Mouse (Mus musculus): Measurements from ENCODE around the gene Cbln4.

The Cbln4 gene

GRCm38 (mm10) chr2:172043235-172043610 is at the start of gene Cbln4:
TSS of gene Cbln4 (minus strand) at chr2:172043466.
- DNase-seq (ENCODE audit: low read depth, low spot score): no peak

GRCm38 (mm10) chr2:172078596-172078995 is 35.3 kb upstream of the Cbln4 start:
- DNase-seq (ENCODE audit: low read depth, low spot score): no peak

- no peak for DNase-seq (ENCODE audit: low read depth, low spot score)
Measured at GRCm38 (mm10) chr2:172076295-172076694, 33.0 kb upstream of the Cbln4 start.

DNA sequence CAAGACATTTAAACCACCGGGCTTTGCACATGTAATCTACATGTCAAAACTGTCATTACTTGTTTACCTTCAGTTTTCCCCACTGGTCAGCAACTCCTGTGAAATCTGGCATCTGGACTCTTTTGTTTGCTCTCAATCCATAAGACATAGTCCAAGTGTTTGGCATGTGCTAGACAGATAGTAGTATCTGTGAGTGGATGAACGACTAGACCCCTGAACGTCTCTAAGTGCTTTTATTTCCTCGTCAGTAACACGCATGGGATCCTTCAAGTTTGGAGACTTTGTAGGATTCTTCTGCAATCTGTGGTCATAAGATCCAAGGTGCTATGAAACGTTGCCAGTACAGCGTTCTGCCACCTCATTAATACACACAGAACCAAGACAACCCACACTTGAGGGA is 19.6 kb upstream of the Cbln4 start:
- DNase-seq (ENCODE audit: low read depth, low spot score): no peak

GRCm38 (mm10) chr2:172059747-172060146 is 16.5 kb upstream of the Cbln4 start:
- DNase-seq (ENCODE audit: low read depth, low spot score): no peak

DNA sequence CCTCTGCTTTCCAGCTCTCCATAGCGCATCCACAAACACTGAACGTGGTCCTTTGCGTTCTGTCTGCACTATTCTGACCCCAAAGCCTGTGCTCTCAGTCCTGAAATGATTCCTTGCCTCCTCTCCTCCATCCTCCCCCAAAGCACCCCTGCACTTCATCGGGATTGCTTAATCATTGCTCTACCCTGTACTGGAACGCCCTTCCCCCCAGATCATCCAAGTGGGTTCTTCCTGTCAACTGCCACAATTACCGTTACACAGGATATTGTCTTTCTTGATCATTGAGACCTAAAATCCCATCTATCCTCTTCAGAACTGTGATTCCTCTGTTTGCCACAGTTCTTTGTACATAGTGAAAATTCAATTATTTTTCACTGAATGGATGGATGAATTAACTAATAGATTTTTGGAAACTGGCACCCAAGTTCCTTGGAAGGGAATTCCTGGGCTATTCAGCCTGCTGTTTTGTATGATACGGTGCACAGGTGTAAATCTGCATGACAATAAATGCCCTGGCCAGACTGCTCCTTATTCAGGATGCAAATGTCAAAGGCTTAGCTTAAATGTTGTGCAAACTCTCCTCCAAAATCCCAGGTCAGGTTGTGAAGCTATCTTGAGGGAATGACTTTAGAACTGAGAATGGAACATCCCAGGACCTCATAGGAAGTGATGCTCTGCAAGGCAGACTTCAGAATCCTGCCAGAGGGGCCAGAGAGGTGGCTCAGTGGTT is 15.8 kb upstream of the Cbln4 start:
- DNase-seq (ENCODE audit: low read depth, low spot score): no peak

GRCm38 (mm10) chr2:172046002-172046401 is 2.7 kb upstream of the Cbln4 start:
- no peak for DNase-seq (ENCODE audit: low read depth, low spot score)

DNA sequence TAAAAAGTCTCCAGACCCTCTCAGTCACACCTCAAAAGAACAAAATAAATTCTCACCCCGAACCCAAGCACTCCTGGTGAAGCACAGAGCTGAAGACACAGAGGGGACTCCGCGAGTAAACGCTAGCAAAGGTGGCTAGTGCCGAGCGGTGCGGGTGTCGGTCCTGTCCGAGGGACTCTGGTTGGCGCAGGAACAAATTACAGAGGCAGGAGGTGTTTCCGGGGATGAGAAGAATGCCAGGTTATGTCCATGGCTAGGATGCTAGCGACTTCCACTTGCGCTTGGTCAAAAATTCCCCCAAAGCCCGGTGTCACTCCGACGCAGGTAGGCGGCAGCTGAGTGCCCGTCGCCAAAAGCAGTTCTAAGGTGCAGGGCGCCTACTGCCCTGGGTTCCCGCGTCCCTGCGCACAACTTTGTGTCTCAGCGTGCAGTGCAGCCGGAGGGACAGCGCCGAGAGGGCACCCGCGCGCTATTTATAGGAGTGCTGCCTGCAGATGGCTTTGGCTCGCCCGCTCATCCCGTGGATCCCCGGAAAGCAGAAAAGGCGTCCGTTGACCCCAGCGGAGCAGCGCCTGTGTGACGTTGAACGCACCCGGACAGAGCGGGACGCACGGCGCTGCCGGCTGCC is 545 bp downstream of the Cbln4 start:
- no peak for DNase-seq (ENCODE audit: low read depth, low spot score)

- peak; percentile 82 for DNase-seq (ENCODE audit: low read depth, low spot score)
Measured at GRCm38 (mm10) chr2:172042125-172042524, 1.1 kb downstream of the Cbln4 start.

DNA sequence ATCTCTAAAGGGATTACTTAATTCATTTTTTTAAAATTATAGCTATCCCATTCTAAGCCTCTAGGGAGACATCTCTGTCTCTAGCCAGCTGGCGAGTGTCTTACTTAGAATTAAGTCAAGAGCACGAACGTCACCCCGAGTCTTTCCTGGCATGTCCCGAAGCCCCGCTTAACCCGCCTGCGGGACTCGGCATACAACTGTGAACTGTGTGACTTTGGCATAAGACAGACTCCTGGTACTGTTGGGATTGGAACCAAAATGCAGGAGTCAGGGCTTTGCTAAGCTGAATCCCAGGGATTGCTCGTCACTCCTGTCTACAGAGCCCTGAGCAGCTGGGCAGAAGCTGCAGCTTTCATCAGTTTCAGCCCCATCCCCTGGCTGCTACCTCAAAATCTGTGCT is 2.4 kb downstream of the Cbln4 start:
- no peak for DNase-seq (ENCODE audit: low read depth, low spot score)

GRCm38 (mm10) chr2:172039601-172040000 is 3.7 kb downstream of the Cbln4 start:
- DNase-seq (ENCODE audit: low read depth, low spot score): no peak

DNA sequence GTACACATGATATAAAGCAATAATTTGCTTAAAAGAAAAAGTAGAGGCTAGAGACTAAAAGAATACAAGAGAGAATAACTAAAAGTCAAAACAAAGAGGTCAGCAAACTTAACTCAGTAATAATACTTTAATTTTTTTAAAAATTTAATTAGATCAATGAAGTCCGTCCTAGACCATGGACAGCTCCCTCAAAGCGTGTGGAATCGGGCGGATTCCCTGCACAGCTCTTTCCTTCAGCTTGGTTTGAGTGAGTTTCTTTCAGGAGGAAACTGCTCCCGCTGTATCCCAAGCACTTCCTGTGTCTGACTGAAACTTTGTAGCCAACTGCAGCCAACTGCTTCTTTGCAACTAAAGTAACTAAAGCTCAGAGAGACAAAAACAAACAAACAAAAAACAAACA is 9.0 kb downstream of the Cbln4 start:
- no peak for DNase-seq (ENCODE audit: low read depth, low spot score)

DNA sequence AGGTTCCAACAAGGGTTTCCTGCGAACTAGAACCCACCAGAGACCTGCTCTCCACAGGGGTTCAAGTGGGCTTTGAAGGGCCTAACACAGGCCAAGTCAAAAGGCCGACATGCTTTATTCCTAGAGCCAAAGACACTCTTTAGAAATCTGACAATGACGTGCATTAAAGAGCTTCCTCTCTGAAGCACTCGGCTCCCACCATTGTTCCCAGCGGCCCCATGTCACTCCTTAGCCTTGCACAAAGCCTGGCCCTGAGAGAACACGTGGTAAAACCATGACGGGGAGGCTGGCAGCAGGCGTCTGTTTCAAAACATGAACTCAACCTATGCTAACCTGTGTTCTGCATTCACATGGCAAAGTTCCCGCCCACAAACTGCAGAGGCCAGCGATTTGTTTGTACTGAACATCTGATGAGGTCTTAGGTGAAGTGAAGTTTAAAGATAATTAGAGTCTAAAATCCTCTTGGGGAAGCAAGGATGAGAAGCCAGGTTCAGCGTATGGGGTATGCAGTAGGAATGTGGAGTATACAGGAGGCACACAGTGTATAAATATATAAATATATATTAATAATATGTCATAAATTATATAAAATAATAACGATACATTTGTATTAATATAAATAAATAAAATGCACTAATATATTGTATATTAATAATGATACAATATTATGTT is 17.7 kb downstream of the Cbln4 start:
- DNase-seq (ENCODE audit: low read depth, low spot score): no peak

DNA sequence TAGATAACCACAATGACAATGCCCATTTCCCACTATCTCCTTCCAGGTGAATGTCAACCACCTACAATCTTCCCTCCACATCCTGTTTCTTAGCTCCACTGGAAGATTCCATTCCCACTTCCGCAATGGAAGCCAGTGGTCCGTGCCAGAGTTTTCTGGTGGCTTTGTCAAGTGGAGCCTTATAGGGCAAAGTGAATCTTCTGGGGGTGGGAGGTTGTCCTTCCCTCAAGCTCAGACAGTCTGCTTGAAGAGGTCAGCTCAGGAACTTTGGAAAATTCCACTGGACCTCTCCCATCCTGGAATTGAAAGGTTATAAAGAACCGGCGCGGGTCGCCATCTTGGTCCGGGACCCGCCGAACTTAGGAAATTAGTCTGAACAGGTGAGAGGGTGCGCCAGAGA is 36.5 kb downstream of the Cbln4 start:
- DNase-seq (ENCODE audit: low read depth, low spot score): no peak

DNA sequence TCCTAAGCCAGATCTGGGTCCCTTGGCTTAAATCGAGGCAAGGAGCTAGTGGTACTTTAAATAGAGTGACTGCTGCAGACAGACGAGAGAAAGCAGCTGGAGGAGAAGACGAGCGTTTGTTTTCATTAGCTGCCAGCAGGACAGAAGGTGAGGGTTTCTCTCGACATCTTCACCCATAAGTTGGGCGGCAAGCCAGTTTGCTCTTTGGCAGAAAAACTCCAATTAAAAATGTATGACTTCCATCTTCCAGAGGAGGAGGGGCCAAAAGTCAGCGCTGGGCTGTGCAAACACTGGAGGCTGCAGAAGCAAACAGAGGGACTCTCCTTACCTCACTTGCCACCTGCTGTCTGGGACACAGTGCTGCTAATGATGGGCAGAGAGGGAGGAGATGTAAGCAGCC is 37.3 kb downstream of the Cbln4 start:
- no peak for DNase-seq (ENCODE audit: low read depth, low spot score)

DNA sequence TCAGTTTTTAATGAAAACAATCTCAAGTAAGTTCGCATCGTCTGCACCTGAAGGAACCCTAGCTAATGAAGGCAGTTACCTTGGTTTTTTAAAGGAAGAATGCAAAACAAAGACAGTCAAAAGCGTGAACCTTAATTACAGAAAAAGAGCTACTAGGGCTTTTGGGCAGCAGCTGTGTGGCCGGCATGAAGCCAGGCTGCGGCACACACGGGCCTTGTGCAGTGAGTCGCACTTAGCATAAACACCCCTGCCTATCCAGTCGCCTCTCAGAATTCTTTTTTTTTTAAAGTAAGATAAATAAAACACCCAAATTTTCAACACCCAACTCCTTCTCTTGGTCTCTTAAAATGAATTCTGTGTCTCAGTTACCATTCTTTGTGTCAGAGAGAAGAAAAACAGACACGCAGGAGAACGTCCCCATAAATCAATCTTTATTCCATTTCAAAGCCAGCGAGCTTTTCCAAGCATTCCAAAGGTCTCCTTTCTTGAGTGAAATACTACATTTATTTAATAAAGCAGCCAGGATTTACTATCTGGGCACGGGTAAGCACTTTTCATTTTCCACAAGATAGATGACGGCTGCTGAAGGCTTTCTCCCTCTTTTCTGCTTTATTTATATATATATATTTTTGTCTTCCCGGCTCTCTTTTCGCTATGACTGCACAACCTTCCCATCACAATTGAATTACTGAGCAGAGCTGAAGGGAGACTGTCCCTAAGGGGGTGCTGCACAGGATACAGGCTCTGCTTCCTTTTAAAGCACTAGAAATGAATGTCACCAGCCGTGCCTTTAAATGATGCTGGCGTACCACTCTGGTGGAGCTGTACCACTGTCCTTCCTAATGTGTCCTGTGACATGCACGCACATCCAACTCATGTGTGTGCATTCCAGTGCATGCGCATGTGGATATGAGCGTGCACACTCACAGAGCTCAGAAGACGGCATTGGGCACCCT is 39.0 kb downstream of the Cbln4 start:
- DNase-seq (ENCODE audit: low read depth, low spot score): no peak

DNA sequence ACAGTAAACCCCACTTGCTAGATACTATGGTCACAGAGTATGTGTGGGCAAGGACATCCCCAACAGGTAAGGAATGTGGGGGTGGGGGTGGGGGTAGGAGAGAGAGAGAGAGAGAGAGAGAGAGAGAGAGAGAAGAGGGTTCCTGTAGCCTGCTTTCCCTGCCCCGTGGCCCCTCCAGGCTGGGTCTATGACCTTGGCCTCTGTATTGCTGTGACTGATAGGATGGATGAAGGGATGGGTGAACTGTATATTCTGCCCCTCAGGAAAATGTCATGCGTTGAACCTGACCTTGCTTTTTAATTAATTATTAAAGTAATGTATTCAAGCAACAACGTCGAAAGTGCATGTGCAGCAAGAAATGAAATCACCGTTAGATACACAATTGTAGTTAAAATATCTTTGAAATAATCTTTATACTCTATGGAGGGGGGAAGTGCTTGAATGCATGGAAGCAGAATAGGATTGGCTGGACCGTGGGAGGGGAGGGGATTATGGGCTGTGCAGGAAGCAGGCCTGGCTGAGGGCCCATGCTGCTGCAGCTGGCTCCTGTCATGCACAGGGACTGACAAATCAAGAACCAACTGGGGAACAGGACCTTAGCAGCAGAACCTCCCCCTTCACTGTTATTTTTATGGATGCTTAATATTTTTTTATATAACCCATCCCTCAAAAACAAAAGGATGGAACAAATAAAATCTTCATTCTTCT is 46.1 kb downstream of the Cbln4 start:
- DNase-seq (ENCODE audit: low read depth, low spot score): no peak

- DNase-seq (ENCODE audit: low read depth, low spot score): no peak
Measured at GRCm38 (mm10) chr2:171994861-171995260, 48.4 kb downstream of the Cbln4 start.

DNA sequence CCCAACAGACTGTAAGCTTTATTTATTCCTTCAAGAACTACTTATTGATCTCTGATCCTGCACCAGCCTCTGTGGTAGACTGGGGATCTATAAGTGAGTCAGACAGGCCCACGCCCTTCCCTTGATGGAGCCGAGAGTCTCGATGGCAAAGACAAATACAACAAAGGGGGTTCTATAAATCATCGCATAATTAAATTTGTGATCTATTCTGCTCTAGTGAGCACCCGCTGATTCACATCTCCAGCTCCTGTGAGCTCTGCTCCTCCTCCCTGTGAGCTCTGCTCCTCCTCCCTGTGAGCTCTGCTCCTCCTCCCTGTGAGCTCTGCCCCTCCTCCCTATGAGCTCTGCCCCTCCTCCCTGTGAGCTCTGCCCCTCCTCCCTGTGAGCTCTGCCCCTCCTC is 49.0 kb downstream of the Cbln4 start:
- DNase-seq (ENCODE audit: low read depth, low spot score): no peak

- DNase-seq (ENCODE audit: low read depth, low spot score): no peak
Measured at GRCm38 (mm10) chr2:171986686-171987085, 56.6 kb downstream of the Cbln4 start.
